Mouse (Mus musculus) MEL (cell line): ENCODE data around the gene Haghl.

Experiments used
- JUND ChIP-seq: IDR thresholded peaks from 2 replicates; pipeline ENCODE4 v1.6.1; 2011; ENCODE audit warnings: low read depth, mild to moderate bottlenecking, improper control_type of control experiment, low read length
- KAT2A ChIP-seq: conservative IDR thresholded peaks from 2 replicates; pipeline ENCODE4 v1.6.1; 2012; ENCODE audit warnings: low read depth, low read length, improper control_type of control experiment, inconsistent platforms
- POLR2A ChIP-seq, 2 experiments: IDR thresholded peaks; 2 replicates each; pipeline ENCODE4 v1.6.1; 2011 to 2012; ENCODE audit warnings: low read length in 2 of 2, mild to moderate bottlenecking in 2 of 2, control low read depth in 1 of 2, improper control_type of control experiment in 1 of 2, low read depth in 1 of 2, moderate library complexity in 1 of 2; ENCODE audit not compliant: control insufficient read depth in 1 of 2, insufficient read depth in 1 of 2, poor library complexity in 1 of 2
- ZKSCAN1 ChIP-seq: IDR thresholded peaks from 2 replicates; pipeline ENCODE4 v1.6.1; 2012; ENCODE audit warnings: low read depth, mild to moderate bottlenecking, inconsistent platforms, low read length, improper control_type of control experiment, moderate library complexity

DNA sequence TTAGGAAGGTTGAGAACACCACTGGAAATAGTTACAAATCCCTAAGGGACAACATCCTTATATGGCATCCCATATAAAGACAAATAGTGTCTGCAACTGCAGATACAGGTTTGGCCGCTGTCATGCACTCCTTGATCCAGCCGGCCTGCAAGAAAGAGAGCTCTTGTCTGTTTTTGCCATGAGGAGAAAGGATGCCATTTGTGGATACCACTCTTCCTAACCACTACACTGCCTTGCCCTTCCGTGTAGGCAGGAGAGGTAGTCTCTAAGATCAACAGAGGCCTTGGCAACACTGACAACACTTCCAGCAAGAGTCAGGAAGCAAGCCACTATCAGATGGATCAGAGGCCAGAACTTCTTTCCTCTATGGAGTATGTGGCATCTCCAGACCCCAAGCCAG is 807 bp upstream of the Haghl start, which contains the start of gene Ccdc78:
- TF ChIP-seq KAT2A, result no peak
- TF ChIP-seq POLR2A (IDR thresholded peaks at IDR 0.05; ENCODE audit: control insufficient read depth in 1 of 2, insufficient read depth in 1 of 2, low read depth in 1 of 2, low read length in 2 of 2, poor library complexity in 1 of 2), result peak in 1 of 2 experiments; percentile 37; a peak in 1 of 4 replicates
- TF ChIP-seq ZKSCAN1, result no peak
- no peak for TF ChIP-seq JUND
